Mouse (Mus musculus) lung, embryonic 16.5 days (tissue): ENCODE measurements around the gene Clptm1. TPM values are rescaled to one million over a fixed set of nuclear protein-coding genes. Genes with fewer than 3 reads are reported as not detected.

ENCODE experiments used
- ATAC-seq: fragments of 200-750 bp; cut with Nextera tagmentation; 2 replicates; pipeline ENCODE4 v1.8.0; 2017; ENCODE audit warnings: low read depth, mild to moderate bottlenecking, moderate library complexity
- H3K27ac ChIP-seq: fragments of 300-500 bp; sonication (generic); 2 replicates; pipeline ENCODE4 v1.5.1; 2014; ENCODE audit warnings: mild to moderate bottlenecking, control low read depth, low read length
- H3K27me3 ChIP-seq: fragments of 300-500 bp; sonication (generic); 2 replicates; pipeline ENCODE4 v1.6.1; 2014; ENCODE audit warnings: low read depth, low read length, mixed read lengths; ENCODE audit not compliant: control insufficient read depth, insufficient read depth
- H3K36me3 ChIP-seq: fragments of 300-500 bp; sonication (generic); 2 replicates; pipeline ENCODE4 v1.6.1; 2014; ENCODE audit warnings: low read length; ENCODE audit not compliant: control insufficient read depth, insufficient read depth
- H3K4me1 ChIP-seq: fragments of 300-500 bp; sonication (generic); replicated peaks from 2 replicates; pipeline ENCODE4 v1.6.1; 2014; ENCODE audit warnings: low read length, mixed read lengths; ENCODE audit not compliant: control insufficient read depth, insufficient read depth
- H3K4me2 ChIP-seq: fragments of 300-500 bp; sonication (generic); 2 replicates; pipeline ENCODE4 v1.6.1; 2014; ENCODE audit warnings: low read depth, low read length, control low read depth
- H3K4me3 ChIP-seq: fragments of 300-500 bp; sonication (generic); 2 replicates; pipeline ENCODE4 v1.5.1; 2014; ENCODE audit warnings: mild to moderate bottlenecking, low read length, control low read depth
- H3K9ac ChIP-seq: fragments of 300-500 bp; sonication (generic); 2 replicates; pipeline ENCODE4 v1.6.1; 2014; ENCODE audit warnings: low read length, control low read depth
- H3K9me3 ChIP-seq: fragments of 300-500 bp; sonication (generic); 2 replicates; pipeline ENCODE4 v1.6.1; 2016; ENCODE audit warnings: low read length; ENCODE audit not compliant: control insufficient read depth
- WGBS: fragments of 180-500 bp; shearing (Covaris S2); extraction: QIAGEN DNeasy Blood & Tissue Kit; methylation state at CpG from one replicate; pipeline ENCODE4 v1.1.7; 2014; 5-methylcytosine and 5-hydroxymethylcytosine counted together
- polyA plus RNA-seq: library from polyadenylated mRNA; unstranded; fragments of >200 nt; fragmentation: Nextera tagmentation; extraction: Ambion mirVana; gene quantifications from 2 replicates; pipeline ENCODE4 v1.2.1, GENCODE M21; 2015

The Clptm1 gene
- polyA plus RNA-seq, 1 experiment from 2014 or later: 70.3 TPM

DNA sequence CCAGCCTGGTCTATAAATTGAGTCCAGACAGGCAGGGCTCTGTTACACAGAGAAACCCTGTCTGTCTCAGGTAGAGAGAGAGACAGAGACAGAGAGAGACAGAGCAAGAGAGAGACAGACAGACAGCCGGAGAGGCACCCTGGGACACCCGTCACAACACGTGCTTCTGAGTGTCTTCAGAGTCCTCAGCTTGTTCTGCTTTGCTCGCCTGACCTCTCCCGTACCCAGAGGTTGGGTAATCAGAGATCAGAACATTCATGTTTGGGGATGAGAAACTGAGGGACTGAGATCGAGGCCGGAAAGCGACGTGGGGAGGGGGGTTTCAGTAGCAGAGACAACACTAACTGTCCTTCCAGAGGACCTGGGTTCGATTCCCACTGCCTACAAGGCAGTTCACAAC is 11.0 kb upstream of the Clptm1 start:
- Histone ChIP-seq H3K27me3 (no peaks in the 10 kb centered on the region), H3K4me1 (no peaks in the 10 kb centered on the region), H3K27ac (no peak overlapping the region), H3K4me3 (no peak overlapping the region), H3K4me2 (no peak overlapping the region), H3K9me3 (no peaks in the 10 kb centered on the region), H3K9ac (no peak overlapping the region), H3K36me3 (no peaks in the 10 kb centered on the region)
- no peak for ATAC-seq
- 71% methylated on average over 10 of the region's 10 CpGs for WGBS

DNA sequence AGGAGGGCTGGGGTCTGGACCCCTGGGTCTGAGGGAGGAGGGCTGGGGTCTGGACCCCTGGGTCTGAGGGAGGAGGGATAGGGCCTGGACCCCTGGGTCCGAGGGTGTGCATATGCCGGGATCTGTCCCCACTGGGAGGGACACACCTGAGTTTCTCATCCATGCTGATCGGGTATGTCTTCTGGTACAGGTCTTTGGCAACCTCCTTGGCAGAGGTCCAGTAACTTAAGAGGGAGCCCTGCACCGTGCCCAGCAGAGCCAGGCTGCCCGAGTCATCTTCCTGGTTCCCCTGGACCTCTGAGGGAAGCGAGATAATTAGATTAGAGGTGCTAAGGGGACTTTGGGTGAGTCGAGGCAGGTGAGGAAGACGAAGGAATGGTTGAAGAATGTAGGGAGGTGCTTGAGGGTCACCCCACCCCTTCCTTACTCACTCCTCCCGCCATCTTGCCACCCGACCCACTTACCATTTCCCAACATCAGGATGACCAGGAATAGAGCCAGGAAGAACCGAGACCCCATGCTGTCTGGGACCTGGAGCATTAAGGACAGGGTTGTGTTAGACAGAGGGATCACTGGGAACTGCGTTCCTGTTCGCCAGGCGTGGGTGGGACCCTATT is 8.4 kb upstream of the Clptm1 start:
- Histone ChIP-seq H3K27me3 (no peaks in the 10 kb centered on the region), H3K36me3 (no peaks in the 10 kb centered on the region), H3K9me3 (no peaks in the 10 kb centered on the region), H3K27ac (no peak overlapping the region), H3K4me1 (peaks cover 5% of the 10 kb centered on the region), H3K4me2 (no peak overlapping the region), H3K9ac (no peak overlapping the region), H3K4me3 (no peak overlapping the region)
- WGBS: 47% methylated on average over 14 of the region's 14 CpGs
- ATAC-seq: no peak

DNA sequence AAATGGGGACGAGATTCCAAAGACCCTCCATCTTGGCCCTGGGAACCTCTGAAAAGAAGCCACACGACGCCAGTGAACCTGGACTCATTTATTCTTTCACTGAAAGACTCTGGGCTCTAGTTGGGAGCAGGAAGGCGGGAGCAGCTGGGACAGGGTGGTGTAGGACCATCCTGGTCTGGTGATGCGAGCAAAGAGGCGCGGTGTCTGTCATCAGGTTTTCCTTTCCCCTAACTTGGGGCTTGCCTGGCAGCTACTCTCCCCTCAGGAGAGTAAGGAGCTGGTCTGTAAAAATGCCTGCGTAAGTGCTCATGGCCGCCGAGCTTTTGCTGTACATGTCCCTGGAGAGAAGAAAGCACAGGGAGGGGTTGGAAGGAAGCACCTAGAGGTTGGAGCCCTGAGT is 6.7 kb upstream of the Clptm1 start:
- H3K27me3 ChIP-seq: no peaks in the 10 kb centered on the region

DNA sequence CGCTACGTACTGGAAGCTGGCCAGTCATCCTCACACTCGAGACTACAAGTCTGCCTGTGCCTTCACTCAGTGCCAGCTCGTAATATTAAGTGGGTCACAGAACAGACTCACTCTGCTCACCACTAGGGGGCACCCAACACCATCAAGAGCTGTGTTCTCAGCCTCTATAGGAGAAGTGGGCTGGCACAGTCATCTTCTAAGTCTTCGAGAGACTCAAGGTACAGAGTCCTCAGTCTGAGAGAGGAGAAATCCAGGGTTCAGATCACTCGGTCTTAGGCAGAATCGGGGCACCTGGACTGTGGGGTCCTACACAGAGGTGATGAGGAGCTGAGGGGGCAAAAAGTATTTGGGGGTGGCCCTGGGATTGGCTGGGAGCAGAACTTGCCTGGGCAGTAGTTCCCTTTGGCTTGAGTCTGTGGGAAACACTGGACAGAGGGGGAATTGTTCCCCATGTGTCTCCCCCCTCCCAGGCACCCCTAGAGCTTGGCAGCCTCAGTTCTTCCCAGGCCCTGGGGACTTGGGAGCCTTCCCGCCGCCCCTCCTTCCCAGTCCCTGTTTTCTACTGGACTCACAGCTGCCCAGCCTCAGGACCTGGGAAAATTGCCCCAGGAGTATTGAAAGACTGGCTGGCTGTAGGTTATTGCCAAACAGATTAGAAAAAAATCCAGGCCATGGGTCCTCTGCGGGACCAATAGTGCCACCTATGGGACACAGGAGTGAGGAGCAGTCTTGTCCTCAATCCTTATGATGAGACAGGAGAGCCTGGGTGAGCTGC is 4.3 kb upstream of the Clptm1 start:
- Histone ChIP-seq H3K27ac (peak overlapping the region; percentile 79), H3K9ac (peak overlapping the region; percentile 61), H3K4me2 (peak overlapping the region; percentile 46), H3K36me3 (no peaks in the 10 kb centered on the region), H3K4me3 (peak overlapping the region; percentile 17; the same call in 1 of the 2 replicates), H3K27me3 (no peaks in the 10 kb centered on the region), H3K4me1 (peaks cover 11% of the 10 kb centered on the region), H3K9me3 (no peaks in the 10 kb centered on the region)
- WGBS: 8% methylated on average over 10 of the region's 10 CpGs
- ATAC-seq: peak; percentile 79

More for the DNA sequence above, 6.7 kb upstream of the Clptm1 start:
- H3K4me2 ChIP-seq: no peak overlapping the region
- WGBS: 64% methylated on average over 10 of the region's 10 CpGs
- H3K9ac ChIP-seq: no peak overlapping the region
- no peak overlapping the region for H3K4me3 ChIP-seq
- H3K36me3 ChIP-seq: no peaks in the 10 kb centered on the region
- no peaks in the 10 kb centered on the region for H3K9me3 ChIP-seq
- H3K27ac ChIP-seq: no peak overlapping the region
- peaks cover 5% of the 10 kb centered on the region for H3K4me1 ChIP-seq
- no peak for ATAC-seq

DNA sequence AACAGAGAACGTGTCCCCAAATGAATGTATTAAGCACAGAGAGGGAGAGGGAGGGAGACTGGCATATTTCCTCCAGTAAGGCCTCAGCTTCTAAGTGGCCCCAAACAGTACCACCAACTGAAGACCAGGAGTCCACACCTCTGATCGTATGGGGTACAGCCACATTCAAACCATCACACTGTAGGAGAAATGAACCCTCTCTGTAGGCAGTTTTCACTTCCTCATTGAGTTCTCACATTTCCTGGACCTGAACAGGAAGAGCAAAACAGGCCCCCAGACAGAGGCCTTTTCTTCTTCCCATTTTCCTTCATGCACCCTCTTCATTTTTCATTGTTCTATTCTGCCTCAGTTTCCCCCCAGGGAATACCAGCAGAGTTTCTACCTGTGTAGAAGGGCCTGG is 2.6 kb upstream of the Clptm1 start:
- H3K27me3 ChIP-seq: no peaks in the 10 kb centered on the region
- no peak overlapping the region for H3K4me2 ChIP-seq
- H3K4me3 ChIP-seq: no peak overlapping the region
- no peak overlapping the region for H3K27ac ChIP-seq
- H3K9me3 ChIP-seq: no peaks in the 10 kb centered on the region
- H3K4me1 ChIP-seq: peaks cover 20% of the 10 kb centered on the region
- 64% methylated on average over 2 of the region's 2 CpGs for WGBS
- no peaks in the 10 kb centered on the region for H3K36me3 ChIP-seq
- no peak overlapping the region for H3K9ac ChIP-seq
- ATAC-seq: no peak

DNA sequence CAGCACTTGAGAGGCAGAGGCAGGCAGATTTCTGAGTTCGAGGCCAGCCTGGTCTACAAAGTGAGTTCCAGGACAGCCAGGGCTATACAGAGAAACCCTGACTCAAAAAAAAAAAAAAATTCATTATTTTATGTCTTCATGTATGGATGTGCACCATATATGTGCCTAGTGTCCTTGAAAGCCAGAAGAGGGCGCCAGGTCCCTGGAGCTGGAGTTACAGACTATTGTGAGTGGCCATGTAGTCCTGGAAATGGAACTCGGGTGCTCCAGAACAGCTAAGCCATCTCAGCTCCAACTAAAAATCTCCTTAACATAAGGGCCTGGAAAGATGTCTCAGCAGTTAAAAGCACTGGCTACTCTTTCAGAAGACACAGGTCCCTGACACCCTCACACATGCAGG is 1.9 kb upstream of the Clptm1 start:
- 0 out of 2 replicates have a peak, but pooled peaks cover 3% of the 10 kb centered on the region for H3K36me3 ChIP-seq
- ATAC-seq: no peak
- no peak overlapping the region for H3K4me2 ChIP-seq
- no peak overlapping the region for H3K4me3 ChIP-seq
- WGBS: 69% methylated on average over 3 of the region's 3 CpGs
- H3K27me3 ChIP-seq: no peaks in the 10 kb centered on the region
- no peak overlapping the region for H3K27ac ChIP-seq
- H3K4me1 ChIP-seq: peaks cover 20% of the 10 kb centered on the region
- no peak overlapping the region for H3K9ac ChIP-seq
- H3K9me3 ChIP-seq: no peaks in the 10 kb centered on the region

DNA sequence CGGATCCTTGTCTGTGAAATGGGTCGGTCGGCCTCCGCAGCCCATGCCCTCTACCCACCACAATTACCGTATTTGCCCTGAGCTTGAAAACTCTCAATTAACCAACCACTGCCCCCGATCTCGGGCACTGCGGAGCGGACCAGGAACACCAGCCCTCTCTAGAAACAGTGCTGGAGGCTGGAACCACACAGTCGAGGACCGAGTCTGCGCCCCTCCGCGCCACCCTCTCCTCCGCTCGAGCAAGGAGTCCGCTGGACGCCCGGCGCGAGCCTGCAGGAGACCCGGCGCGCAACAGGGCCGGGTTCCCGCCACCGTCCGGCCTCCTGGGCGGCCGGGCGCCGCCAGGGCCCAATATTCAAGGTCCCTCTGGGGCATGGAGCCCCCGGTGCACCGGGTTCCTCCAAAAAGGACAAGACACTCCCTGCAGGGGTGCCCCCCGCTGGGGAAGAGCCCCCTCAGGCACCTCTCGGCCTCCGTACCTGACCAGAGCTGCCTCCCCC is 328 bp downstream of the Clptm1 start:
- Histone ChIP-seq H3K27ac (peak overlapping the region; percentile 48), H3K9me3 (no peaks in the 10 kb centered on the region), H3K4me3 (peak overlapping the region; percentile 99), H3K4me1 (peaks cover 20% of the 10 kb centered on the region), H3K27me3 (no peaks in the 10 kb centered on the region), H3K9ac (peak overlapping the region; percentile 99), H3K4me2 (peak overlapping the region; percentile 94), H3K36me3 (peaks cover 4% of the 10 kb centered on the region; the same call in 1 of the 2 replicates)
- ATAC-seq: no peak
- 0% methylated on average over 32 of the region's 37 CpGs for WGBS

DNA sequence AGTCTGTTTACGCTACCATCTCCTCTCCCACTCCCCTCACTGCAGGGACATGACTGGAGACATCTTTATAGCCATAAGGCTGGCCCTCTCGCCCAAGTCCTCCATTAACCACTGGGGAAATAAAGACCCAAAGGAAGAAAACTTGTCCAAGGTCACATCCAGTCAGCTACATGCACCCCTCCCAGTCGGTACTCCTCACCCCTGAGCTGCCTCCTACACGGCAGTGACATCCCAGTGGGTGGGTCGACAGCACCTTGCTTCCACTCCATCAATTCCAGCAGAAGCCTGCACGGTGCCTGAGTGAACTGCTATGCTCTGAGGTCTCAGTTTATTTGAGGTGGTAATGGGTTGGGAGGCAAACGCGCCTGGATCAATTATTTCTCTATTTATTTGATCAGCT is 893 bp downstream of the Clptm1 start:
- Histone ChIP-seq H3K27ac (no peak overlapping the region), H3K36me3 (peaks cover 4% of the 10 kb centered on the region; the same call in 1 of the 2 replicates), H3K4me2 (peak overlapping the region; percentile 94), H3K9me3 (no peaks in the 10 kb centered on the region), H3K4me1 (peaks cover 15% of the 10 kb centered on the region), H3K27me3 (no peaks in the 10 kb centered on the region), H3K9ac (peak overlapping the region; percentile 99), H3K4me3 (peak overlapping the region; percentile 99)
- WGBS: 6% methylated on average over 8 of the region's 8 CpGs
- ATAC-seq: no peak

DNA sequence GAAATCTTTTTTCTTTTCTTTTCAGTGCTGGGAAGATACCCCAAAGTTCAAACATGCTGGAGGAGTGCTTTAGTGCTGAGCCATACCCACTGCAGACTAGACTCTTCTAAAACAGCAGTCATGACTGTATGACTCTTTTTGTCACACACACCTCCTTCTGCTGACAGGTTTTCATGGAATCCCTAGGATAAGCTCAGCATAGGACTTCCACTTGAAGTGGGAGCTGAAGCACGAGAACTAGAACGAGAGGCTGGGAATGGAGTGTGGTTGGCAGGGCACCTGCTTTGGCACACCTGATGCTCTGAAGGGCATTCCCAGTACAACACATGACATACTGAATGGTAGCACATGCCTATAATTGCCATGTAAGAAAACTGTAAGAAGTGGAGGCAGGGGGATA is 12.2 kb downstream of the Clptm1 start:
- no peak overlapping the region for H3K4me3 ChIP-seq
- H3K4me2 ChIP-seq: no peak overlapping the region
- H3K9me3 ChIP-seq: no peaks in the 10 kb centered on the region
- H3K4me1 ChIP-seq: no peaks in the 10 kb centered on the region
- H3K36me3 ChIP-seq: peaks cover 36% of the 10 kb centered on the region
- H3K27ac ChIP-seq: no peak overlapping the region
- 73% methylated on average over 2 of the region's 2 CpGs for WGBS
- no peaks in the 10 kb centered on the region for H3K27me3 ChIP-seq
- no peak overlapping the region for H3K9ac ChIP-seq
- no peak for ATAC-seq
